Mouse (Mus musculus): ENCODE measurements at regions not wholly inside any gene's neighbourhood (a gene's known extent, or its start where the extent isn't known, plus 50 kb on each side); places are given as distances from the start of the nearest gene placed in this dataset.

DNA sequence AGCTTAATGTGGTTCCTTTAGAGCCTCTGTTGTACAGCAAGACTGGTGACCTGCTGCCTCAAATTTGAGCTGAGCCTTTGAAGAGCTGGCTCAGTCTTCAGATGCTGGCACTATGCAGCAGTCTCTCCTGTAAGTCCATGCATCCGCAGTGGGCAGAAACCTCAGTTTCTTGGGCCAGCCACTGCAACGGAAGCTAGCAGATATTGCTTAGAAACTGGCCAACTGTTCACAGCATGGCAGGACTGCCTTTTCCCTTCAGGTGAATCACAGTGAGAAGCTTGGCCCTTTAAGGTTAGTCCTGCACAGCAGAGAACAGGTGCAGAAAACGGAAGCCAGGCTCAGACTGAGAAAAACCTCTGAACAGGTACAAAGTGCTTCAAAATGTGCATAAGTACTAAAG lies 1976.8 kb upstream of the G6pd2 start:
- TF ChIP-seq CTCF (IDR thresholded peaks at IDR 0.05) (no peak), EP300 (IDR thresholded peaks at IDR 0.05; ENCODE audit: insufficient read depth, low read depth, low read length) (no peak), POLR2A (IDR thresholded peaks at IDR 0.05; ENCODE audit: insufficient read depth, low read depth, low read length) (no peak)

Measured in heart, adult 2 months (tissue).